Mouse (Mus musculus): ENCODE results near the gene Lemd2. TPM values are rescaled to one million over a fixed set of nuclear protein-coding genes. Genes with fewer than 3 reads are reported as not detected.

Lemd2 gene
- polyA plus RNA-seq, 1 experiment from 2014 or later = 15.7 TPM

- DNase-seq (ENCODE audit: low spot score) (no peak), ATAC-seq (replicated peaks; ENCODE audit: low FRiP score, low TSS enrichment, low read depth) (no peak)
- 78% methylated on average over 9 of the region's 9 CpGs for WGBS
- H3K9me3 ChIP-seq (ENCODE audit: control insufficient read depth, low read length) = no peaks in the 10 kb centered on the region
- H3K36me3 ChIP-seq (ENCODE audit: control insufficient read depth, insufficient read depth, low read length) = peaks cover 42% of the 10 kb centered on the region
- H3K27me3 ChIP-seq (replicated peaks; ENCODE audit: control insufficient read depth, insufficient read depth, low read length) = no peaks in the 10 kb centered on the region
- no peak overlapping the region for H3K9ac ChIP-seq (ENCODE audit: low read length)
- H3K27ac ChIP-seq (ENCODE audit: low read depth) = no peak overlapping the region
- no peak overlapping the region for H3K4me3 ChIP-seq (ENCODE audit: low read depth, low read length)
- H3K4me2 ChIP-seq (ENCODE audit: low read length) = no peak overlapping the region
- H3K4me1 ChIP-seq (replicated peaks; ENCODE audit: control insufficient read depth, insufficient read depth, low read length) = no peaks in the 10 kb centered on the region
These were observed 15.4 kb downstream of the Lemd2 start for GRCm38 (mm10) chr17:27188883-27189282.

- no peak for DNase-seq (ENCODE audit: low spot score)
- peaks cover 24% of the 10 kb centered on the region for H3K36me3 ChIP-seq (ENCODE audit: control insufficient read depth, insufficient read depth, low read length)
- no peak for ATAC-seq (replicated peaks; ENCODE audit: low FRiP score, low TSS enrichment, low read depth)
- WGBS = 45% methylated on average over 5 of the region's 5 CpGs
- H3K27me3 ChIP-seq (replicated peaks; ENCODE audit: control insufficient read depth, insufficient read depth, low read length) = no peaks in the 10 kb centered on the region
- H3K4me2 ChIP-seq (ENCODE audit: low read length) = no peak overlapping the region
- no peak overlapping the region for H3K9ac ChIP-seq (ENCODE audit: low read length)
- no peak overlapping the region for H3K4me3 ChIP-seq (ENCODE audit: low read depth, low read length)
- no peaks in the 10 kb centered on the region for H3K9me3 ChIP-seq (ENCODE audit: control insufficient read depth, low read length)
- no peaks in the 10 kb centered on the region for H3K4me1 ChIP-seq (replicated peaks; ENCODE audit: control insufficient read depth, insufficient read depth, low read length)
- no peak overlapping the region for H3K27ac ChIP-seq (ENCODE audit: low read depth)
These were observed 17.2 kb downstream of the Lemd2 start for GRCm38 (mm10) chr17:27187059-27187458.

GRCm38 (mm10) chr17:27186068-27186467 is 18.2 kb downstream of the Lemd2 start:
- no peak overlapping the region for H3K9ac ChIP-seq (ENCODE audit: low read length)

GRCm38 (mm10) chr17:27183667-27184292 is 20.5 kb downstream of the Lemd2 start:
- H3K27me3 ChIP-seq (replicated peaks; ENCODE audit: control insufficient read depth, insufficient read depth, low read length) = no peaks in the 10 kb centered on the region
- H3K27ac ChIP-seq (ENCODE audit: low read depth) = no peak overlapping the region
- H3K36me3 ChIP-seq (ENCODE audit: control insufficient read depth, insufficient read depth, low read length) = no peaks in the 10 kb centered on the region
- 83% methylated on average over 12 of the region's 12 CpGs for WGBS
- no peaks in the 10 kb centered on the region for H3K9me3 ChIP-seq (ENCODE audit: control insufficient read depth, low read length)
- H3K4me3 ChIP-seq (ENCODE audit: low read depth, low read length) = no peak overlapping the region
- no peaks in the 10 kb centered on the region for H3K4me1 ChIP-seq (replicated peaks; ENCODE audit: control insufficient read depth, insufficient read depth, low read length)
- no peak overlapping the region for H3K4me2 ChIP-seq (ENCODE audit: low read length)
- no peak overlapping the region for H3K9ac ChIP-seq (ENCODE audit: low read length)
- ATAC-seq (replicated peaks; ENCODE audit: low FRiP score, low TSS enrichment, low read depth) (no peak), DNase-seq (ENCODE audit: low spot score) (no peak)

More at GRCm38 (mm10) chr17:27186068-27186467, 18.2 kb downstream of the Lemd2 start:
- H3K27ac ChIP-seq (ENCODE audit: low read depth) = no peak overlapping the region
- H3K27me3 ChIP-seq (replicated peaks; ENCODE audit: control insufficient read depth, insufficient read depth, low read length) = no peaks in the 10 kb centered on the region
- H3K36me3 ChIP-seq (ENCODE audit: control insufficient read depth, insufficient read depth, low read length) = peaks cover 14% of the 10 kb centered on the region; the same call in 1 of the 2 replicates
- no peak overlapping the region for H3K4me2 ChIP-seq (ENCODE audit: low read length)
- no peak overlapping the region for H3K4me3 ChIP-seq (ENCODE audit: low read depth, low read length)
- H3K9me3 ChIP-seq (ENCODE audit: control insufficient read depth, low read length) = no peaks in the 10 kb centered on the region
- DNase-seq (ENCODE audit: low spot score) (no peak), ATAC-seq (replicated peaks; ENCODE audit: low FRiP score, low TSS enrichment, low read depth) (no peak)
- WGBS = 89% methylated on average over 3 of the region's 3 CpGs
- H3K4me1 ChIP-seq (replicated peaks; ENCODE audit: control insufficient read depth, insufficient read depth, low read length) = no peaks in the 10 kb centered on the region

- Histone ChIP-seq H3K4me1 (replicated peaks; ENCODE audit: control insufficient read depth, insufficient read depth, low read length) (no peaks in the 10 kb centered on the region), H3K27ac (ENCODE audit: low read depth) (no peak overlapping the region), H3K4me3 (ENCODE audit: low read depth, low read length) (no peak overlapping the region), H3K9ac (ENCODE audit: low read length) (no peak overlapping the region), H3K4me2 (ENCODE audit: low read length) (no peak overlapping the region), H3K9me3 (ENCODE audit: control insufficient read depth, low read length) (no peaks in the 10 kb centered on the region), H3K27me3 (replicated peaks; ENCODE audit: control insufficient read depth, insufficient read depth, low read length) (no peaks in the 10 kb centered on the region), H3K36me3 (ENCODE audit: control insufficient read depth, insufficient read depth, low read length) (no peaks in the 10 kb centered on the region)
- DNase-seq (ENCODE audit: low spot score) (no peak), ATAC-seq (replicated peaks; ENCODE audit: low FRiP score, low TSS enrichment, low read depth) (no peak)
- 83% methylated on average over 5 of the region's 5 CpGs for WGBS
These were observed 21.9 kb downstream of the Lemd2 start for GRCm38 (mm10) chr17:27182401-27182800.

GRCm38 (mm10) chr17:27181666-27182065 is 22.6 kb downstream of the Lemd2 start:
- H3K4me3 ChIP-seq (ENCODE audit: low read depth, low read length) = no peak overlapping the region
- DNase-seq (ENCODE audit: low spot score) = no peak
- no peaks in the 10 kb centered on the region for H3K4me1 ChIP-seq (replicated peaks; ENCODE audit: control insufficient read depth, insufficient read depth, low read length)
- no peak overlapping the region for H3K9ac ChIP-seq (ENCODE audit: low read length)
- no peak overlapping the region for H3K27ac ChIP-seq (ENCODE audit: low read depth)
- no peaks in the 10 kb centered on the region for H3K9me3 ChIP-seq (ENCODE audit: control insufficient read depth, low read length)
- H3K27me3 ChIP-seq (replicated peaks; ENCODE audit: control insufficient read depth, insufficient read depth, low read length) = no peaks in the 10 kb centered on the region
- 30% methylated on average over 3 of the region's 3 CpGs for WGBS
- ATAC-seq (replicated peaks; ENCODE audit: low FRiP score, low TSS enrichment, low read depth) = no peak; the same call in 1 of the 2 replicates
- no peaks in the 10 kb centered on the region for H3K36me3 ChIP-seq (ENCODE audit: control insufficient read depth, insufficient read depth, low read length)
- H3K4me2 ChIP-seq (ENCODE audit: low read length) = no peak overlapping the region

- ATAC-seq (replicated peaks; ENCODE audit: low FRiP score, low TSS enrichment, low read depth) (no peak), DNase-seq (ENCODE audit: low spot score) (no peak)
- Histone ChIP-seq H3K9me3 (ENCODE audit: control insufficient read depth, low read length) (no peaks in the 10 kb centered on the region), H3K27me3 (replicated peaks; ENCODE audit: control insufficient read depth, insufficient read depth, low read length) (no peaks in the 10 kb centered on the region), H3K4me1 (replicated peaks; ENCODE audit: control insufficient read depth, insufficient read depth, low read length) (peaks cover 11% of the 10 kb centered on the region), H3K9ac (ENCODE audit: low read length) (no peak overlapping the region), H3K4me3 (ENCODE audit: low read depth, low read length) (no peak overlapping the region), H3K36me3 (ENCODE audit: control insufficient read depth, insufficient read depth, low read length) (no peaks in the 10 kb centered on the region), H3K27ac (ENCODE audit: low read depth) (no peak overlapping the region), H3K4me2 (ENCODE audit: low read length) (no peak overlapping the region)
- 54% methylated on average over 12 of the region's 12 CpGs for WGBS
These were observed 24.5 kb downstream of the Lemd2 start for GRCm38 (mm10) chr17:27179681-27180280.

- DNase-seq (ENCODE audit: low spot score) (no peak), ATAC-seq (replicated peaks; ENCODE audit: low FRiP score, low TSS enrichment, low read depth) (no peak)
- no peaks in the 10 kb centered on the region for H3K36me3 ChIP-seq (ENCODE audit: control insufficient read depth, insufficient read depth, low read length)
- no peaks in the 10 kb centered on the region for H3K27me3 ChIP-seq (replicated peaks; ENCODE audit: control insufficient read depth, insufficient read depth, low read length)
- no peak overlapping the region for H3K27ac ChIP-seq (ENCODE audit: low read depth)
- 90% methylated on average over 17 of the region's 17 CpGs for WGBS
- no peak overlapping the region for H3K4me2 ChIP-seq (ENCODE audit: low read length)
- H3K9me3 ChIP-seq (ENCODE audit: control insufficient read depth, low read length) = no peaks in the 10 kb centered on the region
- no peak overlapping the region for H3K4me3 ChIP-seq (ENCODE audit: low read depth, low read length)
- H3K4me1 ChIP-seq (replicated peaks; ENCODE audit: control insufficient read depth, insufficient read depth, low read length) = peaks cover 11% of the 10 kb centered on the region
- H3K9ac ChIP-seq (ENCODE audit: low read length) = no peak overlapping the region
These were observed 25.7 kb downstream of the Lemd2 start for GRCm38 (mm10) chr17:27178427-27179177.

All from intestine, embryonic 14.5 days (tissue).